Mouse (Mus musculus) adrenal gland, adult 18-20 months (tissue): ENCODE results near the gene Lhfp. TPM values are rescaled to one million over a fixed set of nuclear protein-coding genes. Genes with fewer than 3 reads are reported as not detected.

ENCODE experiments used
- DNase-seq, 2 experiments: peaks; one replicate each; pipeline ENCODE4 v3.0.0; 2021 to 2022; ENCODE audit warnings: low spot score in 2 of 2
- total RNA-seq, 2 experiments: library from RNA; stranded (reverse); gene quantifications; 1 replicate in 1 of 2; 2 replicates in 1 of 2; pipeline ENCODE4 v1.2.3; 2021

The Lhfp gene
- total RNA-seq, 2 experiments from 2014 or later, result 18.9 to 20.9 TPM

DNA sequence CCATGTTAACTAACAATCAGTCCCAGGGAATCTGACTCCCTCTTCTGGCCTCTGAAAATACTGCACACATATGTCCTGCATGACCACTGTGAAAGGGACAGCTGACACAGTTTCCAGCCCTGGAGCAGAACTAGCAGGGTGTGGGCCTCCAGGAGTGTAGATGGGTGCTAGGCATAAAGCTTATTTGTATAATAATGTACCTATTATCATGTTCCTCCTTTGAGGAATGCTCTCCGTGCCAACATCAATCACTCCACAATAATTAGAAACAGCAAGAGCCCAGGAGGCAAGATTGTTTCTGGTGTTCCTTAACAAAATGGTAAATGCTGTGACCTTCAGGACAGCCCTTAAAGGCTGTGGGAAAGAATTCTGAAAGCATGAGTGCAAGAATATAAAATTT is 264.5 kb downstream of the Lhfp start:
- DNase-seq, result no peak

DNA sequence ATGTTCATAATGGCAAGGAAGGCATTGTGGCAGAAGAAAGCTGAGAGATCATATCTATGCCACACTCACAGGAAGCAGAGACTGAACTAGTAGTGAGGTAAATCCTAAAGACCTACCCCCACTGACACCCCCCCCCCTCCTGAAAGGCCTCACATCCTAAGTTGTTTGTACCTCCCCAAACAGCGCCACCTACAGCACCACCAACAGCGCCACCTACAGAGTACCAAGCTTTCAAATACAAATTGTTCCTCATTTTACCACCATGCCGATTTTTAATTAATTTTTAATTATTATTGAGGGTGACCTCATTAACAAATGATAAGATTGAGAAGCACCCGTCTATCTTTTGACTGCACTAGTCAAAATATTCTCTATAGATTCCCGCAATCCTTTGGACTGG is 267.3 kb downstream of the Lhfp start:
- no peak for DNase-seq

DNA sequence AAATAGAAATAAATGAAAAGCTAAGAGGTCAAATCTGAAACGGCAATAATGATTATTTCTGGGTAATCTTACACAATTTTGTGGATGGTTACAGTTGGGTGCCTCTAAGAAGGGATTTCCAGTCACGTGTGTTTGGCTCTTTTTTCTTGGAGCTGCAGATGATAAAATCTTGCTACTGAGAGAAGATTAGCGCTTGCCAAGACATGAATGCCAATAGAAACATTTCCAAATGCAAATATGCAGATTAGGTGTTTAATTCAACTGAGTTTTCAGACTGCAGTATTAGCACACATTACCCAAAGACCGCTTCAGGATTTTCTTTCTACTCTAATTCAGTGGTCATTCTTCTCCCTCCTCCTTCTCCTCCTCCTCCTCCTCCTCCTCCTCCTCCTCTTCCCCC is 268.8 kb downstream of the Lhfp start:
- no peak for DNase-seq

GRCm38 (mm10) chr3:53310615-53311014 is 269.3 kb downstream of the Lhfp start:
- no peak for DNase-seq

Other genes with a start within 250 kb of the Lhfp start
- 10 to 100 TPM; 31.1 to 33.8 TPM for gene Cog6, start 24.3 kb upstream of the Lhfp start, total RNA-seq